Mouse (Mus musculus) liver, embryonic 14.5 days (tissue): Measurements from ENCODE around the gene Anks1.

ENCODE experiments used
- CTCF ChIP-seq: IDR thresholded peaks from 2 replicates; pipeline ENCODE4 v1.5.1; 2016; ENCODE audit warnings: antibody characterized with exemption, low read depth, control low read depth
- EP300 ChIP-seq: IDR thresholded peaks from 2 replicates; pipeline ENCODE4 v1.6.1; 2016; ENCODE audit warnings: antibody characterized with exemption, low read depth

DNA sequence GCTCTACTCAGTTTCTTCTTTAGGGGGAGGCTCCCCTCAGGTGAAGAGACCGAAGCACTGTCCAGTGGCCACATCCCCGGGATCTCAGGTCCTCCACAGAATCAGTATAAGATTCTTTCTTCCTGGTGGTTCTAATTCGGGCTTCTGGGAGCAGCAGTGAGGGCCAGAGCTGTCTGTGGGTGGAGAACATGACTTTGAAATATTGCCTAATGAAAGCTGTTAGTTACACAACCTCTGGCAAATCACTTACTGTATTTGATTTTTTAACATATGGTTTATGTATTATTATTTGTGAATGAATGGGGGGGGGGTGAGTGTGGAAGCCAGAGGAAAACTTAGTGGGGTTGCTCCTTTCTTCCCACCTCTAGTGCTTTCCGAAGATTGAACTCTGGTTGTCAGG, 22.7 kb downstream of the Anks1 start:
- TF ChIP-seq CTCF (no peak), EP300 (no peak)
